Mouse (Mus musculus) ES-Bruce4 (cell line): Measurements from ENCODE around the gene Mdc1.

Experiments used
- EP300 ChIP-seq: IDR thresholded peaks from 2 replicates; pipeline ENCODE4 v1.6.1; 2011; ENCODE audit warnings: low read depth, low read length; ENCODE audit not compliant: insufficient read depth
- POLR2A ChIP-seq: IDR thresholded peaks from one replicate; pipeline ENCODE4 v1.8.1; 2011; ENCODE audit warnings: low read length; ENCODE audit not compliant: insufficient read depth

DNA sequence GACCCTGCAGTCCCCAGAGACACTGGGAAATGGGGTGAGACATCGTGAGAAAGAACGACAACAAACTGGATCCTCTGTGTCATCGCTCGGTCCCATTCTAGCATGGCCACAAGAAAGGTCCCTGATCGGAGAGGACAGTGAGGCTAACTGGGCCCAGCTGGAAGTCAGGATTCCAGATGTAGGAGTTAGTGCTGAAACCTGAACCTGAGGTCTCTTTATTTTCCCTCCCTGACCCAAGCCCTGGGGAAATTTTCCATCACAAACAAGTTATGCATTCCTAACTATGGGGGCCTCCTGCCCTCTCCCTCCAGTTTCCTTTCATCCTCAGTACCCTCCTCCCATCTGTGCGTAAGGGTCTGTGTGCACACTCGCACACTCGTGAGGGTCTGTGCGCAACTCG lies 24.1 kb upstream of the Mdc1 start:
- TF ChIP-seq EP300: no peak
- TF ChIP-seq POLR2A: no peak
